Mouse (Mus musculus) gastrocnemius, postnatal 14 days (tissue): ENCODE measurements around the gene Adam17. TPM values are rescaled to one million over a fixed set of nuclear protein-coding genes. Genes with fewer than 3 reads are reported as not detected.

Source experiments
- DNase-seq: peaks from one replicate; pipeline ENCODE4 v3.0.0; 2021; ENCODE audit warnings: mixed read lengths
- intact Hi-C: fragments of 180-260 bp; cut with DNase I; formaldehyde crosslinking; loops from one replicate; pipeline ENCODE4 v1.15.1; 2025; ENCODE audit warnings: low total_unique reads
- total RNA-seq, 2 experiments: library from RNA; stranded (reverse); gene quantifications; 2 replicates each; pipeline ENCODE4 v1.2.3; 2021

The Adam17 gene
- total RNA-seq, 2 experiments from 2014 or later: 23.8 to 26.7 TPM

GRCm38 (mm10) chr12:21277352-21277864 lies 96.0 kb downstream of the Adam17 start:
- intact Hi-C loops: no loop called here

DNA sequence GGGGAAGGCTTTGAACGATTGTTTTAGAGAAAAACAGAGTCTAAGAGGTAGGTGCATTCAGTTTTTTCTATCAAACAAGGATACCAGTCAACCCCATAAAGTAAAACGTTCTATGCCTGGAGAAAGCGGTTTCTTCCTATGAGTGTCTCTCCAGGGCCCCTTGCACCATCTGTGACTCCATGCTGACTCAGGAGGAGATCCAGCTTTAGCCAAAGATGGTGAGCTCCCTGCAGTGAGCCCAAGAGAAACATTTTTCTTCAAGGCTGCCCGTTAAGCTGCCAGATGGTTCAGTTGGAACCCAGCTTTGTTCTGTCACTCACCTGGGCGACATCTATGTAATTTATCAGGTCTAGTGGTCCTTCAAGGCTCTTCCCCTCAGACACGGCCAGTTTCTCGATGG lies 99.0 kb downstream of the Adam17 start:
- intact Hi-C loops: no loop called here

More at GRCm38 (mm10) chr12:21277352-21277864, 96.0 kb downstream of the Adam17 start:
- DNase-seq: no peak

More for the DNA sequence above, 99.0 kb downstream of the Adam17 start:
- DNase-seq: no peak

Other genes starting within 250 kb of the Adam17 start
- gene Cpsf3, start 88.2 kb downstream of the Adam17 start, total RNA-seq: 10 to 100 TPM; 22.1 to 23.2 TPM
- 10 to 100 TPM; 29.2 to 30.7 TPM for gene Itgb1bp1, start 87.3 kb downstream of the Adam17 start, total RNA-seq
- 1 to 10 TPM; 8.1 to 9.7 TPM for gene Iah1, start 57.2 kb downstream of the Adam17 start, total RNA-seq
- gene Ywhaq, start 44.0 kb upstream of the Adam17 start, total RNA-seq: 10 to 100 TPM; 46.3 to 61.9 TPM